Mouse (Mus musculus) kidney, adult 9 months (tissue): Measurements from ENCODE around the gene Gm3238.
"Not testable (repeated sequence)": the region's sequence is repeated elsewhere in the genome, so short reads cannot be mapped to it uniquely, and the experiment has no call there.

Experiments
- DNase-seq: peaks from one replicate; pipeline ENCODE4 v3.0.0; 2022

Gene Gm3238

GRCm38 (mm10) chr10:77771225-77771624 is at the start of gene Gm3238:
Gm3238 (minus strand) TSS chr10:77771325.
- not testable (repeated sequence) for DNase-seq

- DNase-seq: no peak
These were observed 48.1 kb upstream of the Gm3238 start for GRCm38 (mm10) chr10:77819203-77819602.

- DNase-seq: no peak
These were observed 47.4 kb upstream of the Gm3238 start for GRCm38 (mm10) chr10:77818523-77818922.

- DNase-seq: peak; percentile 13
These were observed 44.4 kb upstream of the Gm3238 start for GRCm38 (mm10) chr10:77815514-77815913.

- DNase-seq: no peak
These were observed 43.3 kb upstream of the Gm3238 start, which contains the start of gene Gm2696 for GRCm38 (mm10) chr10:77814382-77814781. Gm2696 (plus strand) TSS chr10:77814682.

GRCm38 (mm10) chr10:77811743-77812142 is 40.6 kb upstream of the Gm3238 start, which contains the start of gene Gm9507:
Gm9507 (minus strand) TSS chr10:77811843.
- no peak for DNase-seq

GRCm38 (mm10) chr10:77804095-77804494 is 33.0 kb upstream of the Gm3238 start:
- DNase-seq: peak; percentile 9

GRCm38 (mm10) chr10:77798921-77799508 is 27.9 kb upstream of the Gm3238 start, which contains the start of gene Gm19668:
Gm19668 (minus strand) TSS chr10:77799133.
- DNase-seq: no peak

- DNase-seq: not testable (repeated sequence)
These were observed 27.2 kb upstream of the Gm3238 start for GRCm38 (mm10) chr10:77798164-77798920.

GRCm38 (mm10) chr10:77797677-77798076 is 26.6 kb upstream of the Gm3238 start:
- DNase-seq: no peak

- DNase-seq: no peak
These were observed 23.9 kb upstream of the Gm3238 start, which contains the start of gene Gm9639 for GRCm38 (mm10) chr10:77794976-77795375. Gm9639 (minus strand) TSS chr10:77795076.

GRCm38 (mm10) chr10:77788621-77789020 is 17.5 kb upstream of the Gm3238 start:
- DNase-seq: no peak

GRCm38 (mm10) chr10:77787876-77788275 is 16.8 kb upstream of the Gm3238 start, which contains the start of gene Gm7137:
Gm7137 (minus strand) TSS chr10:77788200.
- not testable (repeated sequence) for DNase-seq

- DNase-seq: not testable (repeated sequence)
These were observed 12.3 kb upstream of the Gm3238 start for GRCm38 (mm10) chr10:77783396-77783795.

GRCm38 (mm10) chr10:77782442-77782841 is 11.3 kb upstream of the Gm3238 start, which contains the start of gene Gm3250:
Gm3250 (minus strand) TSS chr10:77782542.
- not testable (repeated sequence) for DNase-seq

GRCm38 (mm10) chr10:77776844-77777243 is 5.7 kb upstream of the Gm3238 start, which contains the start of gene Gm7138:
Gm7138 (minus strand) TSS chr10:77776944.
- not testable (repeated sequence) for DNase-seq

GRCm38 (mm10) chr10:77772142-77772541 is 1.0 kb upstream of the Gm3238 start:
- DNase-seq: not testable (repeated sequence)

- no peak for DNase-seq
These were observed 1.4 kb downstream of the Gm3238 start for GRCm38 (mm10) chr10:77769727-77770126.

GRCm38 (mm10) chr10:77759582-77759981 is 11.5 kb downstream of the Gm3238 start, which contains the start of gene Gm3233:
Gm3233 (minus strand) TSS chr10:77759682.
- not testable (repeated sequence) for DNase-seq

- DNase-seq: no peak
These were observed 17.7 kb downstream of the Gm3238 start for GRCm38 (mm10) chr10:77753448-77753847.

GRCm38 (mm10) chr10:77752312-77752711 is 18.8 kb downstream of the Gm3238 start:
- DNase-seq: not testable (repeated sequence)

GRCm38 (mm10) chr10:77751254-77751653 is 19.9 kb downstream of the Gm3238 start, which contains the start of gene Gm9736:
Gm9736 (minus strand) TSS chr10:77751354.
- DNase-seq: not testable (repeated sequence)

GRCm38 (mm10) chr10:77750686-77751085 is 20.4 kb downstream of the Gm3238 start:
- DNase-seq: not testable (repeated sequence)
